Mouse (Mus musculus) limb, embryonic 15.5 days (tissue): ENCODE measurements at regions not wholly inside any gene's neighbourhood (a gene's known extent, or its start where the extent isn't known, plus 50 kb on each side); places are given as distances from the start of the nearest gene placed in this dataset.

Experiments used
- ATAC-seq: fragments of 200-750 bp; cut with Nextera tagmentation; 2 replicates; pipeline ENCODE4 v1.8.0; 2017; ENCODE audit warnings: low read depth, moderate TSS enrichment; ENCODE audit not compliant: insufficient number of reproducible peaks, low FRiP score, low TSS enrichment
- H3K27ac ChIP-seq: fragments of 300-500 bp; sonication (generic); 2 replicates; pipeline ENCODE4 v1.5.1; 2015; ENCODE audit warnings: moderate library complexity, mild to moderate bottlenecking, inconsistent platforms
- H3K27me3 ChIP-seq: fragments of 300-500 bp; sonication (generic); 2 replicates; pipeline ENCODE4 v1.6.1; 2015; ENCODE audit warnings: inconsistent platforms
- H3K36me3 ChIP-seq: fragments of 300-500 bp; sonication (generic); 2 replicates; pipeline ENCODE4 v1.6.1; 2015; ENCODE audit warnings: inconsistent platforms
- H3K4me1 ChIP-seq: fragments of 300-500 bp; sonication (generic); 2 replicates; pipeline ENCODE4 v1.6.1; 2015; ENCODE audit warnings: inconsistent platforms
- H3K4me2 ChIP-seq: fragments of 300-500 bp; sonication (generic); 2 replicates; pipeline ENCODE4 v1.6.1; 2015; ENCODE audit warnings: mild to moderate bottlenecking, inconsistent platforms
- H3K4me3 ChIP-seq: fragments of 300-500 bp; sonication (generic); 2 replicates; pipeline ENCODE4 v1.5.1; 2015; ENCODE audit warnings: mild to moderate bottlenecking, inconsistent platforms
- H3K9ac ChIP-seq: fragments of 300-500 bp; sonication (generic); 2 replicates; pipeline ENCODE4 v1.6.1; 2015; ENCODE audit warnings: inconsistent platforms
- H3K9me3 ChIP-seq: fragments of 300-500 bp; sonication (generic); 2 replicates; pipeline ENCODE4 v1.6.1; 2016; ENCODE audit warnings: inconsistent platforms
- WGBS: fragments of 180-500 bp; shearing (Covaris S2); methylation state at CpG from one replicate; pipeline ENCODE4 v1.1.7; 2015; 5-methylcytosine and 5-hydroxymethylcytosine counted together

GRCm38 (mm10) chr16:55570097-55570496, 268.6 kb downstream of the Nfkbiz start:
- H3K9ac ChIP-seq, result no peak overlapping the region
- no peaks in the 10 kb centered on the region for H3K27me3 ChIP-seq
- no peak for ATAC-seq
- WGBS, result 82% methylated on average over 5 of the region's 5 CpGs
- H3K27ac ChIP-seq, result no peak overlapping the region
- no peaks in the 10 kb centered on the region for H3K36me3 ChIP-seq
- H3K9me3 ChIP-seq, result no peaks in the 10 kb centered on the region
- no peak overlapping the region for H3K4me3 ChIP-seq
- H3K4me1 ChIP-seq, result no peaks in the 10 kb centered on the region
- H3K4me2 ChIP-seq, result no peak overlapping the region

- no peak overlapping the region for H3K9ac ChIP-seq
These were observed 258.2 kb upstream of the Zpld1 start for GRCm38 (mm10) chr16:55555821-55556535.

GRCm38 (mm10) chr16:55555224-55555623, 257.4 kb upstream of the Zpld1 start:
- no peak overlapping the region for H3K9ac ChIP-seq
- no peak overlapping the region for H3K27ac ChIP-seq
- H3K4me1 ChIP-seq, result no peaks in the 10 kb centered on the region
- no peak overlapping the region for H3K4me3 ChIP-seq
- H3K27me3 ChIP-seq, result no peaks in the 10 kb centered on the region
- no peaks in the 10 kb centered on the region for H3K36me3 ChIP-seq
- H3K4me2 ChIP-seq, result no peak overlapping the region
- 71% methylated on average over 6 of the region's 6 CpGs for WGBS
- no peak for ATAC-seq
- H3K9me3 ChIP-seq, result no peaks in the 10 kb centered on the region

More at GRCm38 (mm10) chr16:55555821-55556535, 258.2 kb upstream of the Zpld1 start:
- Histone ChIP-seq H3K27ac (no peak overlapping the region), H3K9me3 (no peaks in the 10 kb centered on the region), H3K36me3 (no peaks in the 10 kb centered on the region), H3K27me3 (no peaks in the 10 kb centered on the region), H3K4me3 (no peak overlapping the region), H3K4me2 (no peak overlapping the region), H3K4me1 (no peaks in the 10 kb centered on the region)
- 62% methylated on average over 10 of the region's 10 CpGs for WGBS
- no peak for ATAC-seq

GRCm38 (mm10) chr16:55553896-55554295, 256.1 kb upstream of the Zpld1 start:
- Histone ChIP-seq H3K4me2 (no peak overlapping the region), H3K27ac (no peak overlapping the region), H3K4me3 (no peak overlapping the region), H3K9ac (no peak overlapping the region), H3K36me3 (no peaks in the 10 kb centered on the region), H3K27me3 (no peaks in the 10 kb centered on the region), H3K4me1 (no peaks in the 10 kb centered on the region), H3K9me3 (no peaks in the 10 kb centered on the region)
- 23% methylated on average over 4 of the region's 4 CpGs for WGBS
- ATAC-seq, result no peak

- no peaks in the 10 kb centered on the region for H3K9me3 ChIP-seq
- H3K4me1 ChIP-seq, result no peaks in the 10 kb centered on the region
- no peak overlapping the region for H3K9ac ChIP-seq
- H3K27ac ChIP-seq, result no peak overlapping the region
- WGBS, result 77% methylated on average over 1 of the region's 1 CpGs
- no peaks in the 10 kb centered on the region for H3K27me3 ChIP-seq
- no peaks in the 10 kb centered on the region for H3K36me3 ChIP-seq
- no peak for ATAC-seq
- H3K4me2 ChIP-seq, result no peak overlapping the region
- no peak overlapping the region for H3K4me3 ChIP-seq
These were observed 253.6 kb upstream of the Zpld1 start for GRCm38 (mm10) chr16:55551348-55551747.

- no peak for ATAC-seq
- 67% methylated on average over 4 of the region's 4 CpGs for WGBS
- no peak overlapping the region for H3K27ac ChIP-seq
- H3K4me2 ChIP-seq, result no peak overlapping the region
- H3K36me3 ChIP-seq, result no peaks in the 10 kb centered on the region
- H3K9me3 ChIP-seq, result no peaks in the 10 kb centered on the region
- no peak overlapping the region for H3K4me3 ChIP-seq
- H3K9ac ChIP-seq, result no peak overlapping the region
- H3K4me1 ChIP-seq, result no peaks in the 10 kb centered on the region
- H3K27me3 ChIP-seq, result no peaks in the 10 kb centered on the region
These were observed 253.0 kb upstream of the Zpld1 start for GRCm38 (mm10) chr16:55550649-55551312.

- Histone ChIP-seq H3K4me1 (no peaks in the 10 kb centered on the region), H3K9ac (no peak overlapping the region), H3K36me3 (no peaks in the 10 kb centered on the region), H3K27me3 (no peaks in the 10 kb centered on the region), H3K4me3 (no peak overlapping the region), H3K27ac (no peak overlapping the region), H3K9me3 (no peaks in the 10 kb centered on the region), H3K4me2 (no peak overlapping the region)
- 92% methylated on average over 2 of the region's 2 CpGs for WGBS
- ATAC-seq, result no peak
These were observed 249.3 kb upstream of the Zpld1 start for GRCm38 (mm10) chr16:55547095-55547494.

- no peak overlapping the region for H3K4me3 ChIP-seq
- H3K9me3 ChIP-seq, result no peaks in the 10 kb centered on the region
- no peak overlapping the region for H3K4me2 ChIP-seq
- ATAC-seq, result no peak
- no peak overlapping the region for H3K27ac ChIP-seq
- H3K9ac ChIP-seq, result no peak overlapping the region
- H3K27me3 ChIP-seq, result no peaks in the 10 kb centered on the region
- H3K36me3 ChIP-seq, result no peaks in the 10 kb centered on the region
- 79% methylated on average over 3 of the region's 3 CpGs for WGBS
- no peaks in the 10 kb centered on the region for H3K4me1 ChIP-seq
These were observed 242.7 kb upstream of the Zpld1 start for GRCm38 (mm10) chr16:55540336-55541015.

- Histone ChIP-seq H3K4me1 (no peaks in the 10 kb centered on the region), H3K27me3 (no peaks in the 10 kb centered on the region)
These were observed 241.4 kb upstream of the Zpld1 start for GRCm38 (mm10) chr16:55539179-55539578.

GRCm38 (mm10) chr16:55537548-55537947, 239.8 kb upstream of the Zpld1 start:
- Histone ChIP-seq H3K36me3 (no peaks in the 10 kb centered on the region), H3K4me3 (no peak overlapping the region), H3K27me3 (no peaks in the 10 kb centered on the region), H3K9me3 (no peaks in the 10 kb centered on the region), H3K27ac (no peak overlapping the region), H3K9ac (no peak overlapping the region), H3K4me1 (no peaks in the 10 kb centered on the region), H3K4me2 (no peak overlapping the region)
- no peak for ATAC-seq
- 87% methylated on average over 5 of the region's 5 CpGs for WGBS

More at GRCm38 (mm10) chr16:55539179-55539578, 241.4 kb upstream of the Zpld1 start:
- H3K4me2 ChIP-seq, result no peak overlapping the region
- ATAC-seq, result no peak
- H3K4me3 ChIP-seq, result no peak overlapping the region
- H3K27ac ChIP-seq, result no peak overlapping the region
- no peaks in the 10 kb centered on the region for H3K9me3 ChIP-seq
- H3K36me3 ChIP-seq, result no peaks in the 10 kb centered on the region
- 61% methylated on average over 1 of the region's 1 CpGs for WGBS
- H3K9ac ChIP-seq, result no peak overlapping the region

GRCm38 (mm10) chr16:55532686-55533085, 234.9 kb upstream of the Zpld1 start:
- no peaks in the 10 kb centered on the region for H3K9me3 ChIP-seq
- no peaks in the 10 kb centered on the region for H3K4me1 ChIP-seq
- H3K27ac ChIP-seq, result no peak overlapping the region
- ATAC-seq, result no peak
- H3K9ac ChIP-seq, result no peak overlapping the region
- no peak overlapping the region for H3K4me3 ChIP-seq
- WGBS, result 83% methylated on average over 3 of the region's 3 CpGs
- H3K36me3 ChIP-seq, result no peaks in the 10 kb centered on the region
- no peak overlapping the region for H3K4me2 ChIP-seq
- no peaks in the 10 kb centered on the region for H3K27me3 ChIP-seq

- H3K27ac ChIP-seq, result no peak overlapping the region
- no peak overlapping the region for H3K9ac ChIP-seq
- H3K4me1 ChIP-seq, result no peaks in the 10 kb centered on the region
- H3K4me2 ChIP-seq, result no peak overlapping the region
- H3K27me3 ChIP-seq, result no peaks in the 10 kb centered on the region
- no peaks in the 10 kb centered on the region for H3K9me3 ChIP-seq
- no peaks in the 10 kb centered on the region for H3K36me3 ChIP-seq
- no peak for ATAC-seq
- no peak overlapping the region for H3K4me3 ChIP-seq
These were observed 233.1 kb upstream of the Zpld1 start for GRCm38 (mm10) chr16:55530844-55531243.
